Mouse (Mus musculus) CD4-positive, CD25-positive, alpha-beta regulatory T cell, adult 9 weeks (primary cell): ENCODE results near the gene Agk. TPM values are rescaled to one million over a fixed set of nuclear protein-coding genes. Genes with fewer than 3 reads are reported as not detected.

Experiments
- polyA plus RNA-seq: library from polyadenylated mRNA; unstranded; fragments of 100-300 nt; shearing (Covaris generic); gene quantifications from one replicate; pipeline ENCODE4 v1.2.1, GENCODE M21; 2017

The Agk gene
- 55.7 TPM for polyA plus RNA-seq

GRCm38 (mm10) chr6:40324897-40325841 lies at the start of gene Agk:
TSS of gene Agk (plus strand) at chr6:40325172.

GRCm38 (mm10) chr6:40436047-40436483 lies 111.1 kb downstream of the Agk start, which contains the start of gene E330009J07Rik:
TSS of gene E330009J07Rik (minus strand) at chr6:40436135.

GRCm38 (mm10) chr6:40438936-40439335 lies 114.0 kb downstream of the Agk start, which contains the start of gene Wee2:
TSS of gene Wee2 (plus strand) at chr6:40439088.

Other genes with a start within 250 kb of the Agk start
- gene E330009J07Rik, start 111.0 kb downstream of the Agk start, polyA plus RNA-seq, result 5.1 TPM
- gene Wee2, start 113.9 kb downstream of the Agk start, polyA plus RNA-seq, result not detected
- 148 TPM for gene Ssbp1, start 146.2 kb downstream of the Agk start, polyA plus RNA-seq
- not detected for gene Tas2r137, start 166.1 kb downstream of the Agk start, polyA plus RNA-seq
- gene Tas2r108, start 168.4 kb downstream of the Agk start, polyA plus RNA-seq, result not detected
- not detected for gene Prss37, start 194.3 kb downstream of the Agk start, polyA plus RNA-seq
- gene Olfr461, start 229.9 kb downstream of the Agk start, polyA plus RNA-seq, result not detected
- gene Olfr460, start 244.3 kb downstream of the Agk start, polyA plus RNA-seq, result not detected